Comparison of ENCODE assay signal across 8 mouse cellular contexts in the genomic region with DNA sequence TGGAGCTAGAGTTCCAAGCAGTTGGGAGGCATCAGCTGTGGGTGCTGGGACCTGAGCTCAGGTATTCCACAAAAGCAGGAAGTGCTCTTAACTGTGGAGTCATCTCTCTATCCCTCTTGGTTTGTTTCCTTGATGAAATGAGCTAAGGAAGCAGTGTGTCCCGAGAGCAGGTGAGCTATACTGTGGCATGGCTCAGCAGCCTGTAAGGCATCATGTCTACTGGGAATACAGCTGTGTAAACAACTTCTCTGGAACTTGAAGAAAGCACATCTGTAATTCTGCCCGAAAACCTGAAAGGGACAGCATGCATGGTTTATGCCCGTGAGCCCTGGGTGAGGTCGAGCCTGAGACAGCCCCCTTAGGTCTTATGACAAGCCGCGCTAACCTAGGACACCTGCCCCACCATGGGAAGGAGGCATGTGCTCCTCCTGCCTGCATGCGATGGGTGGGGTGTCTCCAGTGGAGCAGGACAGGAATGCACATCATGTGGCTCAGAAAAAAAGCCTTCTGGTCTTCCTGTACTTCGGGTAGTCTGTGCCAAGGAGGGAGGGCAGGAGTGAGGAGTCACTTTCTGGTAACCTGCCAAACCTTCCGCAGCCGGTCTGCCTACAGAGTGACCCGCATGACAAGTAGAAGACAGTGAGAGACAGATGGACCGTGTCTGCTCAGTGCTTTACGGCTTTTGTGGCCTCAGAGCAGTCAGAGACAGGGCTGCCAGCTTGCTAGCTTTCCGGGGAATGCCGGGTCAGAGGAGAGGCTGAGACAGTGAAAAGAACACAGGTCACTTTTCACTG. TPM values are rescaled to one million over a fixed set of nuclear protein-coding genes. Genes with fewer than 3 reads are reported as not detected.
DNase-seq lines count a peak whose midpoint lies in the region; ATAC-seq and TF ChIP-seq lines count a peak whose summit lies in the region.

No protein-coding gene starts in this region.

- TF ChIP-seq CTCF in CH12.LX (conservative IDR thresholded peaks at IDR 0.05 in 1 of 2, IDR thresholded peaks at IDR 0.05 in 1 of 2; ENCODE audit: low read depth in 2 of 2, low read length in 2 of 2), result no peak

- H3K9ac ChIP-seq in CH12.LX (ENCODE audit: insufficient read depth, low read depth), result no peak overlapping the region
- H3K9ac ChIP-seq in forebrain, embryonic 12.5 days, result peak overlapping the region; percentile 12; the same call in 1 of the 2 replicates
- H3K9ac ChIP-seq in heart, embryonic 16.5 days (ENCODE audit: low read length), result peak overlapping the region; percentile 60
- no peak overlapping the region for H3K9ac ChIP-seq in stomach, embryonic 14.5 days (replicated peaks; ENCODE audit: low read depth, low read length)

- H3K4me1 ChIP-seq in CH12.LX (ENCODE audit: control insufficient read depth in 1 of 2, insufficient read depth in 2 of 2), result peaks cover 49 to 74% of the 10 kb centered on the region in 2 experiments
- peaks cover 61% of the 10 kb centered on the region for H3K4me1 ChIP-seq in forebrain, embryonic 12.5 days
- H3K4me1 ChIP-seq in heart, embryonic 16.5 days (ENCODE audit: control insufficient read depth, insufficient read depth, low read length), result peaks cover 67% of the 10 kb centered on the region
- peaks cover 38% of the 10 kb centered on the region for H3K4me1 ChIP-seq in stomach, embryonic 14.5 days (ENCODE audit: control insufficient read depth, insufficient read depth, low read length)

- peak overlapping the region; percentile 45; the same call in 1 of the 2 replicates for H3K4me2 ChIP-seq in CH12.LX (ENCODE audit: insufficient read depth, low read depth, poor library complexity, severe bottlenecking)
- H3K4me2 ChIP-seq in forebrain, embryonic 12.5 days, result peak overlapping the region; percentile 8; the same call in 1 of the 2 replicates
- H3K4me2 ChIP-seq in heart, embryonic 16.5 days (ENCODE audit: low read depth, low read length), result peak overlapping the region; percentile 45
- H3K4me2 ChIP-seq in stomach, embryonic 14.5 days (replicated peaks; ENCODE audit: low read depth, low read length), result no peak overlapping the region

- H3K27ac ChIP-seq in CH12.LX (ENCODE audit: insufficient read depth, low read depth), result peak overlapping the region; percentile 5; the same call in 1 of the 2 replicates
- H3K27ac ChIP-seq in forebrain, embryonic 12.5 days, result peak overlapping the region; percentile 54
- H3K27ac ChIP-seq in heart, embryonic 16.5 days (ENCODE audit: low read length), result peak overlapping the region; percentile 82
- peak overlapping the region; percentile 48 for H3K27ac ChIP-seq in stomach, embryonic 14.5 days (ENCODE audit: low read length)

- DNase-seq in CH12.LX (ENCODE audit: extremely low read depth), result no peak
- DNase-seq in brain, adult 2 months (ENCODE audit: low read depth, low spot score), result peak; percentile 98
- DNase-seq in kidney, postnatal 14 days, result peak; percentile 93
- peak; percentile 89 for DNase-seq in lung, postnatal 36 days

- in situ Hi-C loops in CH12.LX (cut with MboI; ENCODE audit: low pct_ligation_motif_present, low pct_unique_long_range_greater_than_20kb, low sequenced_read_pairs), result no loop called here

- 55% methylated on average over 15 of the region's 15 CpGs for WGBS in forebrain, embryonic 12.5 days
- 21% methylated on average over 15 of the region's 15 CpGs for whole genome bisulfite sequencing in heart, embryonic 16.5 days
- WGBS in stomach, embryonic 14.5 days, result 15% methylated on average over 15 of the region's 15 CpGs

- no peak for TF ChIP-seq RAD21 in CH12.LX (IDR thresholded peaks at IDR 0.05; ENCODE audit: low read depth, low read length)

- peak; percentile 66 for ATAC-seq in forebrain, embryonic 12.5 days (ENCODE audit: low FRiP score)
- ATAC-seq in heart, embryonic 16.5 days (replicated peaks; ENCODE audit: extremely low read depth, insufficient read depth, low FRiP score), result peak; percentile 78
- peak; percentile 68; the same call in 1 of the 2 replicates for ATAC-seq in stomach, embryonic 14.5 days (ENCODE audit: insufficient number of reproducible peaks, insufficient read depth, low FRiP score, low read depth)
- no peak for ATAC-seq in inflammation-experienced regulatory T-cells, adult 6 months

- TF ChIP-seq EP300 in CH12.LX (IDR thresholded peaks at IDR 0.05; ENCODE audit: low read length), result no peak

- H3K79me2 ChIP-seq in CH12.LX (replicated peaks; ENCODE audit: control insufficient read depth, extremely low read depth, insufficient read depth, poor library complexity, severe bottlenecking), result no peaks in the 10 kb centered on the region

- H3K4me3 ChIP-seq in CH12.LX (replicated peaks in 1 of 3; ENCODE audit: low read depth in 2 of 3, low read length in 2 of 3, poor library complexity in 1 of 3), result peak overlapping the region in 1 of 3 experiments; percentile 15
- H3K4me3 ChIP-seq in forebrain, embryonic 12.5 days (replicated peaks), result no peak overlapping the region
- H3K4me3 ChIP-seq in heart, embryonic 16.5 days (ENCODE audit: low read length), result peak overlapping the region; percentile 7; the same call in 1 of the 2 replicates
- H3K4me3 ChIP-seq in stomach, embryonic 14.5 days (ENCODE audit: low read depth, low read length), result no peak overlapping the region

- H3K9me3 ChIP-seq in CH12.LX (replicated peaks; ENCODE audit: low read length), result peaks cover 2% of the 10 kb centered on the region
- H3K9me3 ChIP-seq in forebrain, embryonic 12.5 days, result no peaks in the 10 kb centered on the region
- peaks cover 5% of the 10 kb centered on the region; the same call in 1 of the 2 replicates for H3K9me3 ChIP-seq in heart, embryonic 16.5 days (replicated peaks; ENCODE audit: control insufficient read depth, low read length)
- H3K9me3 ChIP-seq in stomach, embryonic 14.5 days (ENCODE audit: control insufficient read depth, low read depth, low read length), result no peaks in the 10 kb centered on the region

- H3K27me3 ChIP-seq in CH12.LX (replicated peaks), result no peaks in the 10 kb centered on the region
- no peaks in the 10 kb centered on the region for H3K27me3 ChIP-seq in forebrain, embryonic 12.5 days
- H3K27me3 ChIP-seq in heart, embryonic 16.5 days (ENCODE audit: control insufficient read depth, insufficient read depth, low read length), result no peaks in the 10 kb centered on the region
- no peaks in the 10 kb centered on the region for H3K27me3 ChIP-seq in stomach, embryonic 14.5 days (ENCODE audit: control insufficient read depth, insufficient read depth, low read length)

- TF ChIP-seq POLR2A in CH12.LX (IDR thresholded peaks at IDR 0.05; ENCODE audit: low read depth, low read length), result no peak

- dilution Hi-C loops in CH12.LX (cut with MboI; ENCODE audit: extremely low pct_ligation_motif_present, extremely low pct_unique_long_range_greater_than_20kb, low sequenced_read_pairs), result no loop called here

- H3K36me3 ChIP-seq in CH12.LX (replicated peaks in 1 of 2; ENCODE audit: control insufficient read depth in 1 of 2, insufficient read depth in 1 of 2, low read length in 1 of 2), result no peaks in the 10 kb centered on the region
- peaks cover 8% of the 10 kb centered on the region; the same call in 1 of the 2 replicates for H3K36me3 ChIP-seq in forebrain, embryonic 12.5 days (replicated peaks)
- peaks cover 8% of the 10 kb centered on the region for H3K36me3 ChIP-seq in heart, embryonic 16.5 days (ENCODE audit: control insufficient read depth, insufficient read depth)
- no peaks in the 10 kb centered on the region for H3K36me3 ChIP-seq in stomach, embryonic 14.5 days (ENCODE audit: control insufficient read depth, insufficient read depth, low read length)

TF ChIP-seq in CH12.LX, 34 proteins besides CTCF, POLR2A, EP300 and RAD21:
- no peak for TF ChIP-seq E2F4 (IDR thresholded peaks at IDR 0.05; ENCODE audit: insufficient replicate concordance, low read depth, low read length)
- TF ChIP-seq UBTF (IDR thresholded peaks at IDR 0.05; ENCODE audit: low read depth, low read length), result no peak
- no peak for TF ChIP-seq GABPA (IDR thresholded peaks at IDR 0.05; ENCODE audit: insufficient replicate concordance, low read depth, low read length)
- no peak for TF ChIP-seq MAFK (IDR thresholded peaks at IDR 0.05; ENCODE audit: insufficient replicate concordance, low read length)
- no peak for TF ChIP-seq TCF12 (IDR thresholded peaks at IDR 0.05; ENCODE audit: low read depth, low read length)
- no peak for TF ChIP-seq CHD2 (IDR thresholded peaks at IDR 0.05; ENCODE audit: low read length)
- no peak for TF ChIP-seq ZMIZ1 (IDR thresholded peaks at IDR 0.05; ENCODE audit: low read depth, low read length)
- TF ChIP-seq POLR2AphosphoS2 (IDR thresholded peaks at IDR 0.05; ENCODE audit: low read depth, low read length), result no peak
- TF ChIP-seq SMC3 (IDR thresholded peaks at IDR 0.05; ENCODE audit: low read depth, low read length), result no peak
- TF ChIP-seq MXI1 (IDR thresholded peaks at IDR 0.05; ENCODE audit: low read depth, low read length), result no peak
- TF ChIP-seq ETS1 (conservative IDR thresholded peaks at IDR 0.05; ENCODE audit: low read depth, low read length), result no peak; the same call in 1 of the 2 replicates
- TF ChIP-seq CHD1 (IDR thresholded peaks at IDR 0.05; ENCODE audit: low read depth, low read length), result no peak
- no peak for TF ChIP-seq USF1 (IDR thresholded peaks at IDR 0.05; ENCODE audit: low read depth, low read length)
- no peak for TF ChIP-seq MAX (IDR thresholded peaks at IDR 0.05; ENCODE audit: low read length)
- TF ChIP-seq KAT2A (IDR thresholded peaks at IDR 0.05; ENCODE audit: insufficient replicate concordance, low read length), result no peak
- no peak for TF ChIP-seq ZKSCAN1 (IDR thresholded peaks at IDR 0.05; ENCODE audit: borderline replicate concordance, low read depth, low read length)
- TF ChIP-seq TBP (conservative IDR thresholded peaks at IDR 0.05; ENCODE audit: low read depth, low read length), result no peak
- TF ChIP-seq BHLHE40 (IDR thresholded peaks at IDR 0.05; ENCODE audit: low read depth, low read length), result no peak
- no peak for TF ChIP-seq MEF2A (IDR thresholded peaks at IDR 0.05; ENCODE audit: borderline replicate concordance, low read depth, low read length)

RNA-seq across cellular contexts. Expression of a gene that starts 14.7 kb away (rescaled TPM):
- total RNA-seq in CH12.LX (2012; rRNA removed) (3.0 and 4.0 TPM in 2 replicates), CH12.LX (2014; rRNA removed) (0.32 and 0.35 TPM in 2 replicates)
- polyA plus RNA-seq in CH12.LX (2012; ENCODE audit: insufficient read length, low read depth), result 0.74 and 0.86 TPM in 2 replicates
- 40.7 and 48.3 TPM in 2 replicates for polyA plus RNA-seq in forebrain, embryonic 12.5 days (2016; fragmentation: Nextera tagmentation; extraction: Ambion mirVana)
- 22.6 and 24.5 TPM in 2 replicates for polyA plus RNA-seq in heart, embryonic 16.5 days (2015; fragmentation: Nextera tagmentation; extraction: Ambion mirVana)
- 21.3 and 22.8 TPM in 2 replicates for polyA plus RNA-seq in stomach, embryonic 14.5 days (2014; fragmentation: Nextera tagmentation; extraction: Ambion mirVana)
- polyA plus RNA-seq in inflammation-experienced regulatory T-cells, adult 6 months (2017; shearing (Covaris generic)), result 1 to 10 TPM; 1.4 to 8.0 (median 7.3) TPM

Comparison
In these comparisons a context has a peak if more than half of its experiments do, and no peak if none do; other contexts are left out.
1. H3K27ac ChIP-seq: peak in every context shown above with its lines; median percentile 82 in heart, embryonic 16.5 days; 54 in forebrain, embryonic 12.5 days; 48 in stomach, embryonic 14.5 days; 5 in CH12.LX.
2. H3K9ac ChIP-seq: peak in forebrain, embryonic 12.5 days (single experiment) and heart, embryonic 16.5 days (single experiment); none in CH12.LX (single experiment) and stomach, embryonic 14.5 days (single experiment).